Mouse (Mus musculus) G1E (cell line): ENCODE data around the gene Zfp866.

ENCODE experiments used
- CTCF ChIP-seq: IDR thresholded peaks from 2 replicates; pipeline ENCODE4 v1.5.1; 2012; ENCODE audit warnings: low read depth, low read length, inconsistent platforms, mixed read lengths
- GATA1 ChIP-seq: IDR thresholded peaks from 2 replicates; pipeline ENCODE4 v1.6.1; 2012; ENCODE audit warnings: borderline replicate concordance, low read length, inconsistent platforms, mixed read lengths
- POLR2AphosphoS5 ChIP-seq: IDR thresholded peaks from 2 replicates; pipeline ENCODE4 v1.6.1; 2012; ENCODE audit warnings: low read depth, low read length, inconsistent platforms; ENCODE audit not compliant: insufficient replicate concordance
- TAL1 ChIP-seq: conservative IDR thresholded peaks from 2 replicates; pipeline ENCODE4 v1.6.1; 2012; ENCODE audit warnings: low read depth, low read length, inconsistent platforms, mixed read lengths

DNA sequence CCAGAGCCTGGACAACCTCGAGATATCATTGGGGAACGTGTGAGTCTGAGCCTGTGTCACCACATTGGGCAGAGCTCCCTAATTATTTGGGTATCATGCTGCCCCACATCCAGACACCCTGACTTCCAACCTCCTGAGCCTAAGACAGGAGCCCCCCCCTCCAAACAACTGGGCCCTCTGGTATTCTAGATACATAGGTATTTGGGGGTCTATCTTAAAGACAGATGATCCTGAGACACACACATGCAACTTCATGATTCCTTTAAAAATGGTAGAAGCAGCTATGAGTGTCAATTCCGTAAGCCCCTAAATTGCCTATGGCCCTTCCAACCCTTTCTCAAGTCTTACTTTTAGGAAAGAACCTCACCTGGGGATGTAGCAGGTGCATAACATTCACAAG, 18.8 kb upstream of the Zfp866 start:
- TF ChIP-seq CTCF (no peak), TAL1 (no peak), POLR2AphosphoS5 (no peak), GATA1 (no peak)
